8 mouse cellular contexts compared by ENCODE assay signal in genomic region chr17:6477026-6477425, GRCm38 (mm10). TPM values are rescaled to one million over a fixed set of nuclear protein-coding genes. Genes with fewer than 3 reads are reported as not detected.
DNase-seq lines count a peak whose midpoint lies in the region; ATAC-seq lines count a peak whose summit lies in the region.
"Not testable (repeated sequence)": the region's sequence is repeated elsewhere in the genome, so short reads cannot be mapped to it uniquely, and the experiment has no call there.

No protein-coding gene starts in this region.

- H3K4me1 ChIP-seq in embryonic facial prominence, embryonic 15.5 days; intestine, embryonic 15.5 days (replicated peaks): not testable (repeated sequence)
- peaks cover 27% of the 10 kb centered on the region for H3K4me1 ChIP-seq in heart, embryonic 12.5 days (replicated peaks)
- H3K4me1 ChIP-seq in liver, embryonic 12.5 days = peaks cover 18% of the 10 kb centered on the region
- H3K4me1 ChIP-seq in midbrain, embryonic 13.5 days (replicated peaks) = peaks cover 14% of the 10 kb centered on the region

- ATAC-seq in embryonic facial prominence, embryonic 15.5 days (ENCODE audit: insufficient number of reproducible peaks, low FRiP score, low TSS enrichment, low read depth) = peak; percentile 70
- peak; percentile 80 for ATAC-seq in heart, embryonic 12.5 days (ENCODE audit: insufficient number of reproducible peaks, low FRiP score)
- ATAC-seq in intestine, embryonic 15.5 days = peak; percentile 89
- ATAC-seq in liver, embryonic 12.5 days = peak; percentile 38; the same call in 1 of the 2 replicates
- peak; percentile 78 for ATAC-seq in midbrain, embryonic 13.5 days

- under 1% methylated on average over 42 of the region's 42 CpGs for WGBS in embryonic facial prominence, embryonic 15.5 days
- WGBS in heart, embryonic 12.5 days = 1% methylated on average over 42 of the region's 42 CpGs
- WGBS in intestine, embryonic 15.5 days = under 1% methylated on average over 42 of the region's 42 CpGs
- 2% methylated on average over 42 of the region's 42 CpGs for WGBS in liver, embryonic 12.5 days (ENCODE audit: insufficient replicate concordance)
- 1% methylated on average over 36 of the region's 42 CpGs for WGBS in midbrain, embryonic 13.5 days

- H3K4me3 ChIP-seq in embryonic facial prominence, embryonic 15.5 days (replicated peaks) = peak overlapping the region; percentile 56
- peak overlapping the region; percentile 57 for H3K4me3 ChIP-seq in heart, embryonic 12.5 days
- H3K4me3 ChIP-seq in intestine, embryonic 15.5 days (replicated peaks) = peak overlapping the region; percentile 60
- peak overlapping the region; percentile 67 for H3K4me3 ChIP-seq in liver, embryonic 12.5 days
- H3K4me3 ChIP-seq in midbrain, embryonic 13.5 days (replicated peaks) = peak overlapping the region; percentile 58

- peak overlapping the region; percentile 78 for H3K9ac ChIP-seq in embryonic facial prominence, embryonic 15.5 days
- H3K9ac ChIP-seq in heart, embryonic 12.5 days = peak overlapping the region; percentile 84
- peak overlapping the region; percentile 64 for H3K9ac ChIP-seq in intestine, embryonic 15.5 days
- H3K9ac ChIP-seq in liver, embryonic 12.5 days = peak overlapping the region; percentile 72
- peak overlapping the region; percentile 78 for H3K9ac ChIP-seq in midbrain, embryonic 13.5 days (replicated peaks)

- DNase-seq in CD4-positive, CD25-positive, alpha-beta regulatory T cell, adult 2 months (ENCODE audit: low read depth, low spot score) = peak; percentile 39
- DNase-seq in brain, adult 2 months (ENCODE audit: low read depth, low spot score) = peak; percentile 23
- DNase-seq in retina, postnatal 7 days (ENCODE audit: low read depth, low spot score) = peak; percentile 11

- not testable (repeated sequence) for H3K9me3 ChIP-seq in embryonic facial prominence, embryonic 15.5 days (replicated peaks); heart, embryonic 12.5 days (replicated peaks); intestine, embryonic 15.5 days; liver, embryonic 12.5 days (replicated peaks); midbrain, embryonic 13.5 days

- not testable (repeated sequence) for H3K27me3 ChIP-seq in embryonic facial prominence, embryonic 15.5 days; heart, embryonic 12.5 days (replicated peaks); intestine, embryonic 15.5 days (replicated peaks); midbrain, embryonic 13.5 days
- peaks cover 17% of the 10 kb centered on the region for H3K27me3 ChIP-seq in liver, embryonic 12.5 days (replicated peaks)

- H3K4me2 ChIP-seq in embryonic facial prominence, embryonic 15.5 days (replicated peaks) = peak overlapping the region; percentile 74
- peak overlapping the region; percentile 71 for H3K4me2 ChIP-seq in heart, embryonic 12.5 days
- peak overlapping the region; percentile 79 for H3K4me2 ChIP-seq in intestine, embryonic 15.5 days (replicated peaks)
- peak overlapping the region; percentile 84 for H3K4me2 ChIP-seq in liver, embryonic 12.5 days
- peak overlapping the region; percentile 72 for H3K4me2 ChIP-seq in midbrain, embryonic 13.5 days (replicated peaks)

- peak overlapping the region; percentile 75 for H3K27ac ChIP-seq in embryonic facial prominence, embryonic 15.5 days (replicated peaks)
- H3K27ac ChIP-seq in heart, embryonic 12.5 days (ENCODE audit: poor library complexity, severe bottlenecking) = peak overlapping the region; percentile 10; the same call in 1 of the 2 replicates
- peak overlapping the region; percentile 63 for H3K27ac ChIP-seq in intestine, embryonic 15.5 days
- not testable (repeated sequence) for H3K27ac ChIP-seq in liver, embryonic 12.5 days
- peak overlapping the region; percentile 75 for H3K27ac ChIP-seq in midbrain, embryonic 13.5 days

- H3K36me3 ChIP-seq in embryonic facial prominence, embryonic 15.5 days; heart, embryonic 12.5 days; intestine, embryonic 15.5 days; liver, embryonic 12.5 days; midbrain, embryonic 13.5 days: not testable (repeated sequence)

RNA-seq across cellular contexts. Expression of gene Dynlt1b, which starts 47.1 kb away (rescaled TPM):
- polyA plus RNA-seq in embryonic facial prominence, embryonic 15.5 days (2015; fragmentation: Nextera tagmentation; extraction: Ambion mirVana) = 467 and 526 TPM in 2 replicates
- 418 and 422 TPM in 2 replicates for polyA plus RNA-seq in heart, embryonic 12.5 days (2016; fragmentation: Nextera tagmentation; extraction: Ambion mirVana)
- 524 and 531 TPM in 2 replicates for polyA plus RNA-seq in intestine, embryonic 15.5 days (2015; fragmentation: Nextera tagmentation; extraction: Ambion mirVana)
- 229 and 235 TPM in 2 replicates for polyA plus RNA-seq in liver, embryonic 12.5 days (2016; fragmentation: Nextera tagmentation; extraction: Ambion mirVana)
- polyA plus RNA-seq in midbrain, embryonic 13.5 days (2015; fragmentation: Nextera tagmentation; extraction: Ambion mirVana) = 1,193 and 1,210 TPM in 2 replicates

Comparison
In these comparisons a context has a peak if more than half of its experiments do, and no peak if none do; other contexts are left out.
1. ATAC-seq: peak in every context shown above with its lines; median percentile 89 in intestine, embryonic 15.5 days; 80 in heart, embryonic 12.5 days; 78 in midbrain, embryonic 13.5 days; 70 in embryonic facial prominence, embryonic 15.5 days; 38 in liver, embryonic 12.5 days.